Mouse (Mus musculus): Measurements from ENCODE around the gene Phlda2.

Phlda2 gene

DNA sequence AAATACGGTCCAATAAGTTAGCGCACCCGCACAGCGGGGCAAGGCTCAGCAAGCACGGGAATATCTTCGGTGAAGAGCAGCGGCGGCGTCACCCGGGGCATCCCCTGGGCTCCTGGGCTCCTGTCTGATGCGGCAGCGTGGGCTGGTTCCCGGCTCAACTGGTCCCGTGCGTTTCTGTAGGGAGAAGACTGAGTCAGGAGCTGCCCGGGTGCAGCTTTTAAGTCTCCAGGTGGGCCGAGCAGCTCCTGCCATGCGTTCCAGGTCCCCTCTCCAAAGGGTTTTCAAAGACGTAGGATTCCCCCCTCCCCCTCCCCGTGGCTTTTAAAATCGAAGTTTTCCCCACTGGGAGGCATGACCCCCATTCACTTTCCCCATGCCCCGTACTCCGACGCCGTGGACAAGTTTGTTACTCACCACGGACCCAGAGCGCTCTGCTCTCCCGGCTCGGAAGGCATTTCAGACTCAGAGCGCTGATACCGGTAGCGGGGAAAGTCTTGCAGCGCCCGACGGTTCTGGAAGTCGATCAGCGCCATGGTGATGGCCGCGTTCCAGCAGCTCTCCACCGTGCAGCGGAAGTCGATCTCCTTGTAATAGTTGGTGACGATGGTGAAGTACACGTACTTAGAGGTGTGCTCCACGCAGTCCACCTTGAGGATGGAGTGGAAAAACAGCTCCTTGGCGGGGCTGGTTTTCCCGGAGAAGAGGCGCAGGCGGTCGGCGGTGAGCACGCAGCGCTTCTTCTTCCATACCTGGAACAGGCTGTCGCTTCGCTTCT, 1.1 kb downstream of the Phlda2 start:
- peak; percentile 22 to 35 for DNase-seq (ENCODE audit: low spot score in 2 of 2)

DNA sequence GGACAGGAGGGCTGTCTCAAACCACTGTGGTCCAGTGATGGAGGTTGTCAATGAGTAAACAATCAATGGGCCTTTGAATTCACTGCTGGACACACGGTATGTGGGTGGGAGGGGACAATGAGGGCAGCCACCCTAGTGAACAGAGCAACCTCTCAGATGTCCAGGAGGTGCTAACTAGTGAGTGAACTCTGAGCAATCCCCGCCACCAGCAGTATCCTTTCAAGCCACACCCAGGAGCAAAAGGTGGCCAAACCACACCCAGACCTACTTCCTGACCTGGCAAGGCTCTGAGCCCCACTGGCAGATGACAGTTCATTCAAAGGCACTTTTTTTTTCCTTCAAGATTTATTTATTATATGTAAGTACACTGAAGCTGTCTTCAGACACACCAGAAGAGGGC, 2.0 kb downstream of the Phlda2 start:
- no peak for DNase-seq (ENCODE audit: low spot score in 2 of 2)

- DNase-seq (ENCODE audit: low spot score in 2 of 2), result no peak
Observed at GRCm38 (mm10) chr7:143498584-143498983, 4.4 kb downstream of the Phlda2 start.

DNA sequence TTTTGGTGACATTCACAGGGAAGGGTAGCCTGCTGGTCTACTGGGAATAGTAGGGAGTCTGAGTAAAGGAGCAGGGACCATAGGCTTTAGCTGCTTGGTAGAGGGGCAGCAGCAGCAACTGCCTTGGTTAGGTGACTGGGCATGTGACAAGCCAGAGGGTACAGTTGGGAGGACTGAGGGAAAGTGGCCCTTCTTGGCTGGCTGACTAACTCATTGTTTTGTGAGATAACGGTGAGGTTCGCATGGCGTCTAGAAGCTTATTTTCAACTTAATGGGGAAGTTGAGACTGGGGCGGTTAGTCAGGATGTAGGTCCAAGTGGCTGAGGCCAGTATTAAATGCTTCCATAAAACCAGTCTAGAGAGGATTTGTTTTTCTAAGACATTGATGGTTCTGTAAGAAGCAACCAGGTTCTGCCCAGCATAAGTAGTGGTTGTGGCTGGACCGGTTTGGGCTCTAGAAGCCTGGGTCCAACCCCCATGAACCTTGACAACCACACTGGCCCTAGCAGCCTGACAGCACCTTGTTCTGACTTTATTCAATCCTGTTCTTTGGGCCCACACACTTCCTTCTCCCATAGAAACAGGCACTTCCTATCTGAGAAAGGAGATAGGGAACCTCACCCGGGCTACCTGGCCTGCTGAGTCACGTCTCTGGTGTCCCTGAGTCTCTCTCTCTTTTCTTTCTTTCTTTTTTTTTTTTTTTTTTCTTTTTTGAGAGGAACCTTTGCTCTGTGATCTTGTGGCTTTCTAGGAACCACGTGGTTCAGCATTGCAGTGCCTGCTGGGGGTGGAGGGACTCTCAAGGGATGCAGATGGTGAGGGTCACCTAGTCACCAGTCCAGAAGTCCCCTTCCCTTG, 7.6 kb downstream of the Phlda2 start:
- no peak for DNase-seq (ENCODE audit: low spot score in 2 of 2)

GRCm38 (mm10) chr7:143493616-143494126, 9.3 kb downstream of the Phlda2 start:
- no peak for DNase-seq (ENCODE audit: low spot score in 2 of 2)

- no peak for DNase-seq (ENCODE audit: low spot score in 2 of 2)
Observed at GRCm38 (mm10) chr7:143489735-143490134, 13.2 kb downstream of the Phlda2 start.

DNA sequence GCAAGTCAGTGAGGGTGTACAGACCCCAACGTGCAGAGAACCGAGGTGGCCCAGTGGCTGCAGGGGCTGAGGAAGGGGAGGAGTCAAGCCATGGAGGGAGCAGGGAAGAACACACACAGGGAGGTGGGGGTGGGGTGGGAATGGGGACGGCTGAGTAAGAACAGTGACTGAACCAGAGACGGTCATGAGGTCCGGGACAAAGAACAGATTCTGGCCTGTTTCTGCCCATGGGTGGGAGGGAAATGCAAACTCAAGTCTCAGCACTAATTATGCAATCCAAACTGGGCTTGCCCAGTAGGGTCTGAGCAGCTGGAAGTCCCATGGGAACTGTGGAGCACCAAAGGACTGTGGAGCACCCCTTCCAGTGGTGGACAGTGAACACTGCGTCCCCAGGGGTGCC, 20.4 kb downstream of the Phlda2 start:
- no peak for DNase-seq (ENCODE audit: low spot score in 2 of 2)

GRCm38 (mm10) chr7:143481806-143482387, 21.1 kb downstream of the Phlda2 start:
- no peak for DNase-seq (ENCODE audit: low spot score in 2 of 2)

DNA sequence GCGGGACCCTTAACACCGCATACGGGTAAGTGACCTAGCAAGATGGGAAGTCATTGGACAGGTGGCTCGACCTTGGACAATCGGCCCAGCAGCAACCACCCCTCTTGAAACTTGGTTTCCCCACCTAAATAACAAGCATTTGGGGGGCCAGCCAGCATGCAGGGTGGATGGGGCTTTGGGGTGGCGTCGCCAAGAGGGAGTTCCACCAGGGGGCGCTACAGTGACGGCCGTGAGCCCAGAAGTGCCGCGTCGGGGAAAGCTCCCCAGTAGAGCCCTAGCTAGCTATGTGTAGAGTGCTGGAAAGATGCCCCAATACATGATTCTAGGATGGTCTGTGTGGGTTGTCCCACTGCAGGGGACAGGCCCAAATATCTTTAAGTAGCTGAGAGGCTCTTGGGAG, 22.5 kb downstream of the Phlda2 start:
- peak; percentile 32 to 47 for DNase-seq (ENCODE audit: low spot score in 2 of 2)

- no peak for DNase-seq (ENCODE audit: low spot score in 2 of 2)
Observed at GRCm38 (mm10) chr7:143477800-143478199, 25.1 kb downstream of the Phlda2 start.

DNA sequence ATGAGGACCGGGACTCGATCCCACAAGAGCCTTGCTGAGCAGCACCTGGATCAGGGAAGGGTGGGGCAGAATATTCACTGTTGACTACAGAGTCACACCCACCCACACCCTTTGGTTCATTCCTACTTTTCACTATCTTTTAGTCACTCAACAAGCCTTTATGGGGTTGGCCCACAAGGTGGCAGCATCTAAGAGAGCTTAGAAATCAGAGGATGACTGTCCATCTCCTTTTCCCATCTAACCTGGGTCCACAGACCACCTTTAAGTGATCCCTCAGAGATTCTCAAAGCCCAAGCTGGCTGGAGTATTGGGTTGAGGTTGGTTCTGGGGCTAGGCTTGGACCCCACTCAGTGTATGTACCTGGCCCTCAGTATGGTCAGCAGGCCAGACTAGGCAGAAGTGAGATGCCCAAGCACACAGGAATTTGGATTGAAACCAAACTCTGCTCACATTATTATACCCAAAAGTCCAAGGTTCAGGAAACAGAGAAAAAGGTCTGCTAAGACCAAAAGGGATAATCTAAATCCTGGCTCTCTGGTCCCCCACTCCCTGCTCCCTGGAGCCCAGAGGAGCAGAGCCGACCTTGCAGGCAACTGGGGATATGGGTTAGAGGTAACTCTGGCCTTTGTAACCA, 26.1 kb downstream of the Phlda2 start:
- DNase-seq (ENCODE audit: low spot score in 2 of 2), result no peak

DNA sequence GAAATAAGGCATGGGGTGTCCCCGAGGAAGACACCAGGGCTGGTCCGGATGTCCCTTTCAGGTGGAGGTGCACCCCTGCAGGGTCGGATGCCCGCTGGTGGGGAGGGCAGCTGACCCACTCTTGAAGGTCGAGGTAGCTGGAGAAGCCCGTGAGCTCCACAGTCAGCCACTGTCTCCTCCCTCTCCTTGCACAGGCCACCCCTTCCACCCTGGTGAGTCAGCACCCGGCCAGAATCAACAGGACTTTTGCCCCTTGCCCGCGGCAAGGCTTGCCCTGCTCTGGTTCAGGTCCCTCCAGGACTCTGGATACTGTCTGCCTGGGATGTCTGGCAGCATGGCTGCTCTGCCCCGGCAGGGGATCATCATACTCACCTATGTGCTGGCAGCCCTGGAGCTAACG, 27.1 kb downstream of the Phlda2 start:
- no peak for DNase-seq (ENCODE audit: low spot score in 2 of 2)

GRCm38 (mm10) chr7:143474811-143475210, 28.1 kb downstream of the Phlda2 start:
- DNase-seq (ENCODE audit: low spot score in 2 of 2), result no peak

DNA sequence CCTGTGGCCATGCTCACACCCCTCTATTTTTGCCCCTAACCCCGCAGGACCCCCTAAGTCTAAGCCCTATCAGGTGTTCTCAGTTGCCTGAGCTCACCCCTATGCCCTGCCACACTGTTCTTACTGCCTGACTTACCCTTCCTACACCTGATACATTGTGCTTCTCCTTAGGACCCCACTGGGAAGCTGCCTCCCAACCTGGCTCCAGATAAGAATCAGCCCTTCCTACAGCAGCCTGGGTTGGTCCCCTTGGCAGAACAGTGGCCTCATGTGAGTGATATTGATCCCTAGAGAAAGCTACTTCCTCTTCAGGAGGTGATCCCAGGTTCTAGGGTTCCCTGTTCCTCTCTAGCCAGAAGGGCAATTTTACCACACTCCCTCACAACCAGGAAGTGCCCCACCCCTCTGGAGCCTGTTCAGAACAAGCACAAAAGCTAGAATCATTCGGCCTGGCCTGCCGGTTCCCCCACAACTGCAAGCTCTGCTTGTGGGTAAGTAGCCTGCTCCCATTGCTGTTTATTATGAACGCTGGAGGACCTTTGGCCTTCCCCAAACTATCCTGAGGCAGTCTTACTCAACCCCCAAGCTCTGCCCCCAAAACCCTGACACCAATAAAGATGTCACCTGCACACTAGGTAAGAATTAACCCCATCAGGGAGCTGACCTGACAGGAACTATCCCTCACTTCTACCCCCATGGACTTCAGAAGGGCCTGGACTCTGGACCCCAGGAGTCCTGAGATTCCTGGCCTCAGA, 29.4 kb downstream of the Phlda2 start, which contains the start of gene Slc22a18:
Gene Slc22a18 (plus strand): TSS at position 390 of the 755 bp plus-strand sequence.
- no peak for DNase-seq (ENCODE audit: low spot score in 2 of 2)

- peak; percentile 68 to 76 for DNase-seq (ENCODE audit: low spot score in 2 of 2)
Observed at GRCm38 (mm10) chr7:143469946-143470345, 33.0 kb downstream of the Phlda2 start.

- no peak for DNase-seq (ENCODE audit: low spot score in 2 of 2)
Observed at GRCm38 (mm10) chr7:143467714-143468113, 35.2 kb downstream of the Phlda2 start.

DNA sequence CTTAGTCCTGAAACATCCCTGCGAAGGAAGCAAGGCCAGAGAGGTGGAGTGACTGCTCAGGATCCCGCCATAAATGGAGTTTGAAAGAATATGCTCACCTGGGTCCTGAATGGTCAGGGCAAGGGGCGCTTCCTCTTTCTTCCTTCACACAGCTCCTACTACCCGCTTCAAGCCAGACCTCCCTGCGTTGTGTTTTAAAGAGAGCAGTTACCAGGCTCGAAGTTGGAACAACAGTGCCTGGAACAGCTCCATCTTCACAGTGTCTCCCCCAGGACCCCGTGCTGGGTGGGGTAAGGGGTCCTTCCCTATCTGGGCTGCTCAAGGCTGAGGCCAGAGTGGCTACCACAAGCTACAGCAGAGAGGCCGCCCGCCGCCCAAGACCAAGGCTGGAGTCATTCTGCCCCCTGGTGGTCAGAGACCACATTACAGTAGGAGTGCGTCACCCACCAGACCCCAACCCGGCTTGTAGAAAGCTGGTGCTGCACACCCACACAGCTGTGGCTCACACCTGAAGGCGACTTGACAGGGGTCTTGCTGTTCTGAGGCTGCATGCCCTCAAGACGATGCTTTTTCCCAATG, 36.8 kb downstream of the Phlda2 start:
- peak; percentile 82 to 83 for DNase-seq (ENCODE audit: low spot score in 2 of 2)

GRCm38 (mm10) chr7:143464811-143465560, 38.0 kb downstream of the Phlda2 start:
- no peak for DNase-seq (ENCODE audit: low spot score in 2 of 2)

DNA sequence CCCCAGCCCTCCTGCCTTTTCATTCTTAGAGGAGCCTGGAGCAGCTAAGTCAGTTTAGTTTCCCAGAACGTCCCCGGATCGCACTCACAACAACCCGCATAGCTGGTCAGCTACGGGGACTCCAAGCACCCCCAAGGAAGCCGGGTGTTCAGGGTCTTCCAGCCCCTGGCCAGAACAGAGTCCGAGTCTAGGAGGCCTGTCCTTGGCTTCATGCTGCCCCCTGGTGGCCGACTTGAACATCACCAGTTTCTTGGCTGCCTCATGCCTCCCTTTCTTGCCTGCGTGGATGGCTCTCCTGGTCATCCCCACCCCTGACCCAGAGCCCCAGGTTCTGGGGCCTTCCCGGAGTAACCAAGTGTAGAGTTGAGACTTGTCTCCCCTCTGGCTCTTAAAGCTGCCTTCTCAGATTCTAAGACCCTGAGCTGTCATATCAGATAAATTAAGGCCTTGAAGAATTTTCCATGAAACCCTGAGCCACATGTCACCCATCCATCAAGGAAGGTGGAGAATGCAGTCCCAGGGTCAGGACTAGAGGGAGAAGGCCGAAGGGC, 39.0 kb downstream of the Phlda2 start:
- DNase-seq (ENCODE audit: low spot score in 2 of 2), result peak; percentile 76 to 79

- no peak for DNase-seq (ENCODE audit: low spot score in 2 of 2)
Observed at GRCm38 (mm10) chr7:143462516-143462915, 40.4 kb downstream of the Phlda2 start.

All from frontal cortex, postnatal 36 days (tissue).